Mouse (Mus musculus) liver, adult 2 months (tissue): ENCODE results near the gene Tsc1. TPM values are rescaled to one million over a fixed set of nuclear protein-coding genes. Genes with fewer than 3 reads are reported as not detected.
A peak's percentile ranks its signal among the peaks of the same experiment; 100 is the strongest.

ENCODE experiments used
- DNase-seq: peaks from one replicate; pipeline ENCODE4 v3.0.0-alpha.2; 2011; ENCODE audit warnings: low read depth, low spot score; ENCODE audit errors: extremely low read depth
- H3K27ac ChIP-seq: fragments of 200-500 bp; replicated peaks from 2 replicates; pipeline ENCODE4 v1.5.1; 2012; ENCODE audit warnings: low read depth, mild to moderate bottlenecking, control low read depth, inconsistent platforms, low read length; ENCODE audit not compliant: insufficient read depth
- H3K27me3 ChIP-seq: fragments of 200-500 bp; 2 replicates; pipeline ENCODE4 v1.6.1; 2012; ENCODE audit warnings: mild to moderate bottlenecking, moderate library complexity, low read length, inconsistent platforms; ENCODE audit not compliant: control insufficient read depth, insufficient read depth
- H3K36me3 ChIP-seq: fragments of 200-500 bp; 2 replicates; pipeline ENCODE4 v1.6.1; 2012; ENCODE audit warnings: low read length, inconsistent platforms; ENCODE audit not compliant: control insufficient read depth, insufficient read depth
- H3K4me1 ChIP-seq: fragments of 200-500 bp; 2 replicates; pipeline ENCODE4 v1.6.1; 2011; ENCODE audit warnings: low read length; ENCODE audit not compliant: control insufficient read depth, insufficient read depth
- H3K4me3 ChIP-seq: fragments of 200-500 bp; 2 replicates; pipeline ENCODE4 v1.5.1; 2011; ENCODE audit warnings: low read depth, mild to moderate bottlenecking, control low read depth, low read length, moderate library complexity; ENCODE audit not compliant: insufficient read depth
- H3K79me2 ChIP-seq: fragments of 200-500 bp; 2 replicates; pipeline ENCODE4 v1.6.1; 2012; ENCODE audit warnings: inconsistent platforms, mild to moderate bottlenecking, low read length, moderate library complexity; ENCODE audit not compliant: control insufficient read depth, insufficient read depth
- H3K9ac ChIP-seq: fragments of 200-500 bp; 2 replicates; pipeline ENCODE4 v1.6.1; 2012; ENCODE audit warnings: low read depth, mild to moderate bottlenecking, control low read depth, inconsistent platforms, low read length
- CTCF ChIP-seq: fragments of 200-500 bp; IDR thresholded peaks from 2 replicates; pipeline ENCODE4 v1.5.1; 2011; ENCODE audit warnings: low read depth, low read length, control low read depth
- POLR2A ChIP-seq: fragments of 200-500 bp; IDR thresholded peaks from 2 replicates; pipeline ENCODE4 v1.6.1; 2011; ENCODE audit warnings: low read length, control low read depth; ENCODE audit not compliant: insufficient read depth; ENCODE audit errors: extremely low read depth
- WGBS: fragments of 180-500 bp; shearing (Covaris S2); methylation state at CpG from one replicate; pipeline ENCODE4 v1.1.7; 2018; 5-methylcytosine and 5-hydroxymethylcytosine counted together
- polyA plus RNA-seq: library from polyadenylated mRNA; depleted of rRNA; stranded (reverse); fragments of >200 nt; gene quantifications from 2 replicates; pipeline ENCODE4 v1.2.3, GENCODE M21; 2012
- total RNA-seq: library from RNA; depleted of rRNA; stranded (reverse); fragments of >200 nt; gene quantifications from 2 replicates; pipeline ENCODE4 v1.2.3, GENCODE M21; 2014

Gene Tsc1
- total and polyA plus RNA-seq, 2 experiments, result 10.0 to 14.4 TPM

DNA sequence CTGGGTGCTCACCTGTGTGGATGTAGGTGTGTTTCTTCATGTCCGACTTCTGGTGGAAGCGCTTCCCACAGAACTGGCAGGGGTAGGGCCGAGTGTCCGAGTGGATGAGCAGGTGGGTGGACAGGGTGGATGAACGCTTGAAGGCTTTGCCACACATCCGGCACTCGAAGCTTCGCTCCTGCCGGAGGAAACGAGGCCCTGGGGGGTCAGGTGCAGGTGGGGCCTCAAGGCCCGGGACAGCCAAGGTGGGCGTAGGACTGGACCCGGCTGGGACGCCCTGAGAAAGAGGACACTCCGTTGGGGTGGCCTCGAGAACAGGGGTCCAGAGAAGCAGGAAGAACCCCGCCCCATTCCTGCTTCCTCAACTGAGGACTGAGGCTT is 29.6 kb upstream of the Tsc1 start:
- H3K36me3 ChIP-seq, result no peaks in the 10 kb centered on the region

DNA sequence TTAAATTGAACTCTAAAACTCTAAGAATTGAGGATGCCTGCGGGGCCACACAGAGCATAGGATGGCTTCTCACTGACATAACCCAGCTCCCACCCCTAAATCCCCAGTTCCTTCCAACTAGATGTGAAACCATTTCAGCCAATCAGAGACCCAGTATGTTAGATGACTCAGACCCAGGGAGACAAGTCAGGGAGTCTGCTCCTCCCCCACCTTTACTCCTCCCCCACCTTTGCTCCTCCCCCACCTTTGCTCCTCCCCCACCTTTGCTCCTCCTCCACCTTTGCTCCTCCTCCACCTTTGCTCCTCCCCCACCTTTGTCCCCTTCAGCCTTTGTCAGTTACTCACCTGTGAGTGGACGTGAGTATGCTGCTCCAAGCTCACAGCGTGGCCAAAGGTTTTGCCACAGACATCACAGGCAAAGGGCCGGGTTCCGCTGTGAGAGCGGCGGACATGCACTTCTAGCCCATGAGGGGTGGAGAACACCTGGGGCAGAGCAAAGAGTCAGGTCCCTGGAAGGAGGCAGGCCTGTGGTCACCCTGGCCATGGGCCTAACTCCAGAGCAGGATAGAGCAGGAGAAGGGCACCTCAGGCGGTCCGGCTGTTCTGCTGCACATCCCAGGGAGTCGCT is 28.5 kb upstream of the Tsc1 start:
- no peaks in the 10 kb centered on the region for H3K36me3 ChIP-seq
- H3K27ac ChIP-seq, result no peak overlapping the region
- no peaks in the 10 kb centered on the region for H3K79me2 ChIP-seq
- no peak overlapping the region for H3K9ac ChIP-seq
- no peak for DNase-seq
- WGBS, result 95% methylated on average over 10 of the region's 10 CpGs
- no peak overlapping the region for H3K4me3 ChIP-seq
- H3K27me3 ChIP-seq, result no peaks in the 10 kb centered on the region
- no peaks in the 10 kb centered on the region for H3K4me1 ChIP-seq
- TF ChIP-seq POLR2A, result no peak
- TF ChIP-seq CTCF, result no peak

More for the DNA sequence above, 29.6 kb upstream of the Tsc1 start:
- H3K9ac ChIP-seq, result no peak overlapping the region
- WGBS, result 91% methylated on average over 17 of the region's 17 CpGs
- TF ChIP-seq POLR2A (no peak), CTCF (no peak)
- no peak overlapping the region for H3K4me3 ChIP-seq
- H3K27me3 ChIP-seq, result no peaks in the 10 kb centered on the region
- H3K27ac ChIP-seq, result no peak overlapping the region
- no peaks in the 10 kb centered on the region for H3K79me2 ChIP-seq
- no peaks in the 10 kb centered on the region for H3K4me1 ChIP-seq
- DNase-seq, result no peak

DNA sequence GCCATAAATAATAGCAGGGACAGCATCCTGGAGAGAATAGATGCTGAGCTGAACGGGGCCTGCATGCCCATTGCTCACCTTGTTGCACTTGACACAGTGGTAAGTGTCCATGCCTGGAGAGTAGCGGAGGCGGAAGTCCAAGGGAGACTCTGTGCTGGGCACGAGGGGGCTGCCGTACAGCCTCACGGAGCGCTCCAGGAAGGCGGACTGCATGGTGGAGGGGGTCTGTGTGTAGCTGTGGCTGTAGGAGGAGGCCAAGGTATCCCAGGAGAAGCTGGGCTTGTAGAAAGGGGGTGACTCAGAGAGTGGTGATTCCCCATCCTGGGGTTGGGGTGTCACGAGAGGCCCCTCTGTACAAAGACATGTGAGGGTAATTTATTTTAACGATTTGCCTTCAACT is 27.4 kb upstream of the Tsc1 start:
- H3K4me3 ChIP-seq, result no peak overlapping the region
- peaks cover 7% of the 10 kb centered on the region for H3K4me1 ChIP-seq
- no peak for TF ChIP-seq POLR2A
- TF ChIP-seq CTCF, result no peak
- no peak overlapping the region for H3K9ac ChIP-seq
- 94% methylated on average over 10 of the region's 10 CpGs for WGBS
- no peak for DNase-seq
- no peaks in the 10 kb centered on the region for H3K79me2 ChIP-seq
- H3K36me3 ChIP-seq, result no peaks in the 10 kb centered on the region
- no peaks in the 10 kb centered on the region for H3K27me3 ChIP-seq
- H3K27ac ChIP-seq, result no peak overlapping the region

DNA sequence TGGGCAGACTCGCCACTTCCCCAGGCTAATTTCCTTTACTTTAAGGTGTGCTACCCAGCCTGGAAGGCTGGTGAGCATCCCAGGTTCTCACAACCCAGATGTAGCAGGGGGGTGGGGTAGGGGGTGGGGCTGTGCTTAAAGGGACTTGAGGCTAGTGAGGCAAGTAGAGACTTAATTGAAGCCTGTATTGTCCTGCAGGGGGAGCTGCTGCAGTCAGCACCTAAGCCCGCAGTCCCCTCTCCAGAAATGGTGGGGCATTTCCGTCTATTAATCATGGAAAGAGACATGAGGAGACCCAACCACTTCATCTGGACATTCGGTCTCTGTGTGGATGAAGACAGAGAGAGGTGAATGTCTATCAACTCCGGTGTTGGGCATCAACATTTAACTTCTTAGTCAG is 24.7 kb upstream of the Tsc1 start:
- peaks cover 11% of the 10 kb centered on the region for H3K4me1 ChIP-seq

DNA sequence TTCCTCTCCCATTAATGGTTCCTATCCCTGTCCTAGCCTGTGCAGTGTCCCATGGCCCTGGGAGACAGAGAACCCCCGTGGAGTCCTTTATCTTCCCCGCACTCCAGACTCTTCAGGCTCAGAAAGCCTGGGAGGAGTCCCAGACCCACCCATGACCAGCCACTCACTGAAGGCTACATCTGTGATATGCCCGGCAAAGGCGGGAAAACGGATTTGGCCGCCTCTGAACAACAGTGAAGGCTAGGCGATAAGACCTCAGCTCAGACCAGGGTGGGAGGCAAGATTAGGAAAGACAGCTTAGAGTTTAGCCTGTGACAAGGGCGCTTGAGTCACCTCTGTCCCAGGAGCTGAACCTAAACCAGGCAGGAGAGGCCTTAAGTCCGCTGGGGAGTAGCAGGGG is 24.2 kb upstream of the Tsc1 start:
- Histone ChIP-seq H3K4me3 (no peak overlapping the region), H3K79me2 (no peaks in the 10 kb centered on the region), H3K27ac (no peak overlapping the region), H3K4me1 (peaks cover 11% of the 10 kb centered on the region), H3K27me3 (no peaks in the 10 kb centered on the region; the same call in 1 of the 2 replicates), H3K36me3 (no peaks in the 10 kb centered on the region), H3K9ac (no peak overlapping the region)
- no peak for DNase-seq
- 87% methylated on average over 9 of the region's 9 CpGs for WGBS
- TF ChIP-seq POLR2A, result no peak
- no peak for TF ChIP-seq CTCF

More for the DNA sequence above, 24.7 kb upstream of the Tsc1 start:
- no peak for TF ChIP-seq POLR2A
- peak; percentile 48 for TF ChIP-seq CTCF
- Histone ChIP-seq H3K27me3 (no peaks in the 10 kb centered on the region; the same call in 1 of the 2 replicates), H3K4me3 (no peak overlapping the region), H3K27ac (no peak overlapping the region), H3K79me2 (no peaks in the 10 kb centered on the region), H3K9ac (no peak overlapping the region), H3K36me3 (no peaks in the 10 kb centered on the region)
- 63% methylated on average over 5 of the region's 5 CpGs for WGBS
- DNase-seq, result no peak

DNA sequence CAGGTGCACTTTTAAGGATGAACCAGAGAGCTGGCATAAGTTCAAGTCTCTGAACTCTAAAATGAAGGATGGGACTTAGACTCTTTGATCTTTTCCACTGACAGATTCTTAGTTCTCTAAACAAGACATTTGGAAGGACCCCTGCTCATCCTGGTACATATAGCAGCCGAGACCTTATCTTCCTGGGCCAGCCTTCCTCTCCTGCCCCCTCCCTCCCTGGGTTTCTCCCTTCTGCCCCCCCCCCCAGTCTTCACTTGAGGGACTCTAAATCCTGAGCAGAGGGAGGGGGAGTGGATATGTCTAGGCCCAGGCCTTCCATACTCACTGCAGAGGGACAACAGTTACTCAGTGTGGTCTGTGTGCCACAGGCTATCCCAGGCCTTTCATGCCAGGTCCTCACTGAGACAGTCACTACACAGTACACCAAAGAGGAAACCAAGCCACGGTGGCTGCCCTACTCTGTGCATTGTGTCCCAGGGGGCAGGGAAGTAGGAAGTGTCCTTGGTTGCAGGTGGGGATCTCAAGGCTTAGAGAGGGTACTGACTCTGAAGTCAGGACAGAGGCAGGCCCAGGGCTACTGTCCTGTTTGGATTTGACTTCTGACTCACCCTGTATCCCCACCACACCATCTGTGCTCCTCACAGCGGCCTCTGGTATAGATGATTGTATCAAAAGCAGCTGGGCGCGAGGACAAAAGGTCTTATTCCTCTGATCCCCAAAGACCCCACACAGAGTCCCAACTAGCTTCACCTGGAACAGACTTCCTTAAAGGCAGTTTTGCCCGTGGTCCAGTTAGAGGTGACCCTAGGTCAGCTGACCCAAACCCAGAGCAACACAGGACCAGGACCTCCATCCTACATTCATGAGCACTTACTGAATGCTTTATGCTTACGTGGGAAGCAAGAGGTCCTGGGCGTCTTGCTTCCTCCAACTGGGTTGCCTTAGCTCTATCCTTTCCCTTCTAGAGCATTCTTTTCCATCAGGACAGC is 23.2 kb upstream of the Tsc1 start:
- Histone ChIP-seq H3K27ac (no peak overlapping the region), H3K79me2 (no peaks in the 10 kb centered on the region), H3K36me3 (no peaks in the 10 kb centered on the region), H3K9ac (no peak overlapping the region), H3K27me3 (no peaks in the 10 kb centered on the region; the same call in 1 of the 2 replicates), H3K4me3 (no peak overlapping the region), H3K4me1 (peaks cover 11% of the 10 kb centered on the region)
- DNase-seq, result no peak
- TF ChIP-seq POLR2A (no peak), CTCF (no peak)
- 79% methylated on average over 8 of the region's 8 CpGs for WGBS
